Mouse (Mus musculus): ENCODE measurements around the gene Glul.

DNA sequence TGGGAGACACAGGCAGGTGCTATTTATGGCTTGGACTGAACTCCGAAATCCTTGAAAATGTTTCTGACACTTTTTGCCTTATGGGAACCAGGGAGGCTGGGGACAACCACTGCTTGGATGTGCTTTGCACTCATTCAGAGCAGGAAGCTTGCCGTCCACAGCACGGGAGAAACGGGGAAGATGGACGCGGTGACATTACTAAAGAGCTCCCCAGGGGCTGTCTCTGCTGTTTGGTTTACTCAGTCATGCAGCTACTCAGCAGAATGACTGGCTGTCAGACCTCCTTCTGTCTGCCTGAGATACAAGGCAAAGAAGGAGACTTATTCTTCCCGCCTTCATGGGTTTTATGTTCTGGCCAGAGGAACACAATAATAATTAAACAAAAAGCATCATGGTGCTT lies 47.2 kb downstream of the Glul start:
- TF ChIP-seq EP300 (optimal IDR thresholded peaks at IDR 0.05) (no peak), CTCF (IDR thresholded peaks at IDR 0.05; ENCODE audit: low read depth) (no peak)

Data from stomach, postnatal 0 days (tissue).